Mouse (Mus musculus): ENCODE data around the gene Itga1.
A peak's percentile ranks its signal among the peaks of the same experiment; 100 is the strongest.

The Itga1 gene

GRCm38 (mm10) chr13:115101355-115102191 is at the start of gene Itga1, which contains the start of gene Gm49395:
Gene Itga1, minus strand, starts transcription at chr13:115101964.
Gene Gm49395, minus strand, starts transcription at chr13:115101921.
- no peak for DNase-seq (ENCODE audit: low read depth)

- DNase-seq (ENCODE audit: low read depth): peak; percentile 11
Observed at GRCm38 (mm10) chr13:115150602-115151001, 48.8 kb upstream of the Itga1 start.

GRCm38 (mm10) chr13:115149849-115150248 is 48.1 kb upstream of the Itga1 start:
- no peak for DNase-seq (ENCODE audit: low read depth)

- DNase-seq (ENCODE audit: low read depth): no peak
Observed at GRCm38 (mm10) chr13:115143575-115143974, 41.8 kb upstream of the Itga1 start.

GRCm38 (mm10) chr13:115142066-115142465 is 40.3 kb upstream of the Itga1 start:
- no peak for DNase-seq (ENCODE audit: low read depth)

- no peak for DNase-seq (ENCODE audit: low read depth)
Observed at GRCm38 (mm10) chr13:115138513-115138912, 36.7 kb upstream of the Itga1 start.

GRCm38 (mm10) chr13:115136761-115137160 is 35.0 kb upstream of the Itga1 start:
- no peak for DNase-seq (ENCODE audit: low read depth)

GRCm38 (mm10) chr13:115132435-115132834 is 30.7 kb upstream of the Itga1 start:
- no peak for DNase-seq (ENCODE audit: low read depth)

- peak; percentile 12 for DNase-seq (ENCODE audit: low read depth)
Observed at GRCm38 (mm10) chr13:115131381-115131780, 29.6 kb upstream of the Itga1 start.

GRCm38 (mm10) chr13:115130035-115130434 is 28.3 kb upstream of the Itga1 start:
- DNase-seq (ENCODE audit: low read depth): no peak

- DNase-seq (ENCODE audit: low read depth): no peak
Observed at GRCm38 (mm10) chr13:115127826-115128225, 26.1 kb upstream of the Itga1 start.

- no peak for DNase-seq (ENCODE audit: low read depth)
Observed at GRCm38 (mm10) chr13:115126534-115126933, 24.8 kb upstream of the Itga1 start.

- no peak for DNase-seq (ENCODE audit: low read depth)
Observed at GRCm38 (mm10) chr13:115125130-115125529, 23.4 kb upstream of the Itga1 start.

GRCm38 (mm10) chr13:115124521-115124920 is 22.8 kb upstream of the Itga1 start:
- DNase-seq (ENCODE audit: low read depth): no peak

- DNase-seq (ENCODE audit: low read depth): no peak
Observed at GRCm38 (mm10) chr13:115118756-115119155, 17.0 kb upstream of the Itga1 start.

- no peak for DNase-seq (ENCODE audit: low read depth)
Observed at GRCm38 (mm10) chr13:115118195-115118594, 16.4 kb upstream of the Itga1 start.

GRCm38 (mm10) chr13:115116930-115117621 is 15.3 kb upstream of the Itga1 start:
- no peak for DNase-seq (ENCODE audit: low read depth)

GRCm38 (mm10) chr13:115109628-115110027 is 7.9 kb upstream of the Itga1 start:
- DNase-seq (ENCODE audit: low read depth): no peak

- peak; percentile 80 for DNase-seq (ENCODE audit: low read depth)
Observed at GRCm38 (mm10) chr13:115107436-115107835, 5.7 kb upstream of the Itga1 start.

- no peak for DNase-seq (ENCODE audit: low read depth)
Observed at GRCm38 (mm10) chr13:115106183-115106582, 4.4 kb upstream of the Itga1 start.

- DNase-seq (ENCODE audit: low read depth): no peak
Observed at GRCm38 (mm10) chr13:115102754-115103153, 990 bp upstream of the Itga1 start.

GRCm38 (mm10) chr13:115100381-115101177 is 1.2 kb downstream of the Itga1 start:
- no peak for DNase-seq (ENCODE audit: low read depth)

All from 416B (cell line).